Mouse (Mus musculus): ENCODE results near the gene Gm20538. TPM values are rescaled to one million over a fixed set of nuclear protein-coding genes. Genes with fewer than 3 reads are reported as not detected.

Gm20538 gene
- polyA plus RNA-seq, 1 experiment from 2014 or later: not detected

DNA sequence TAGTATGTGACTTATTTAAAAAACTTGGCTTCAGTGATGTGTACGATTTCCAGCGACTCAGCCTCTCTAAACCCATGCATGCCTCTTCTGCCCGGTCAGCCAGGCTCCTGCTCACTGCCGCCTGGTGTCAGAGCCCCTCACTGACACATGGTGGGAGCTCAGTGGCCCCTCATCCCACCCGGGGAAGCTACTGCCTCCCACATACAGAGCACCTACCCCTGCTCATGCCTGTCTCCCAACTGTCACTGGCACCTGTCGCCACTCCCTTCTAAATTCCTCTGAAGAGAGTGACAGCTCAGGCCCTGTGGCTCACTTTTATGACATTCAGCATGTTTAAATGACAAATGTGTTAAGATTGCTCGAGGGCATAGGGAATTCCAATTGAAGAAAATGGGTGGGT, 23.6 kb upstream of the Gm20538 start:
- peaks cover 41% of the 10 kb centered on the region for H3K36me3 ChIP-seq (ENCODE audit: control insufficient read depth, insufficient read depth, low read length)
- no peak overlapping the region for H3K4me2 ChIP-seq (ENCODE audit: low read length)
- ATAC-seq (no peak), DNase-seq (ENCODE audit: low spot score) (no peak)
- no peak overlapping the region for H3K4me3 ChIP-seq (ENCODE audit: low read depth, low read length)
- no peaks in the 10 kb centered on the region for H3K27me3 ChIP-seq (replicated peaks; ENCODE audit: control insufficient read depth, insufficient read depth, low read length)
- WGBS: 84% methylated on average over 7 of the region's 7 CpGs
- no peaks in the 10 kb centered on the region for H3K4me1 ChIP-seq (ENCODE audit: control insufficient read depth, insufficient read depth, low read length)
- H3K9ac ChIP-seq (ENCODE audit: low read length): no peak overlapping the region
- no peak overlapping the region for H3K27ac ChIP-seq (ENCODE audit: low read depth, low read length)
- H3K9me3 ChIP-seq (replicated peaks; ENCODE audit: control insufficient read depth, low read length): no peaks in the 10 kb centered on the region

DNA sequence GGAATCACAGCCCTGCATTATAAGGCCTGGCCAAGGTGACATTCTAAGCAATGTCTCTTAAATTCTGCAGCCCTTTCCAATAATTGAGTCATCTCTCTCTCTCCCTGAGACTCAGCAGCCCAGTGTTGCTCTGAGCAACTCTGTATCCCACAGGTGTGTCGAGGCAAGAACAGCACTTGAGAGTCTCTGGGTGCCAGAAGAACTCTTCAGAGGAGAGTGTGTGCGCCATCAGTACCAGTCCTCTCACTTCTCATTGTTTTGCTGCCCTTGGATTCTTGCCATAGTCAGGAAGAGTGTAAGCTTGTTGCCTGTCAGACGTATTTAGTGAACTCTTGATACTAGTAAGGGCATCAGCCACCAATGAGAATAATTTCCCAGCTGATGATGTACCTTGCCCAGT, 15.1 kb upstream of the Gm20538 start:
- H3K27me3 ChIP-seq (replicated peaks; ENCODE audit: control insufficient read depth, insufficient read depth, low read length): no peaks in the 10 kb centered on the region
- H3K9me3 ChIP-seq (replicated peaks; ENCODE audit: control insufficient read depth, low read length): no peaks in the 10 kb centered on the region
- no peak overlapping the region for H3K4me2 ChIP-seq (ENCODE audit: low read length)
- no peak overlapping the region for H3K9ac ChIP-seq (ENCODE audit: low read length)
- peaks cover 12% of the 10 kb centered on the region for H3K4me1 ChIP-seq (ENCODE audit: control insufficient read depth, insufficient read depth, low read length)
- no peak overlapping the region for H3K4me3 ChIP-seq (ENCODE audit: low read depth, low read length)
- peaks cover 87% of the 10 kb centered on the region for H3K36me3 ChIP-seq (ENCODE audit: control insufficient read depth, insufficient read depth, low read length)
- WGBS: 83% methylated on average over 3 of the region's 3 CpGs
- DNase-seq (ENCODE audit: low spot score) (no peak), ATAC-seq (no peak)
- H3K27ac ChIP-seq (ENCODE audit: low read depth, low read length): no peak overlapping the region

DNA sequence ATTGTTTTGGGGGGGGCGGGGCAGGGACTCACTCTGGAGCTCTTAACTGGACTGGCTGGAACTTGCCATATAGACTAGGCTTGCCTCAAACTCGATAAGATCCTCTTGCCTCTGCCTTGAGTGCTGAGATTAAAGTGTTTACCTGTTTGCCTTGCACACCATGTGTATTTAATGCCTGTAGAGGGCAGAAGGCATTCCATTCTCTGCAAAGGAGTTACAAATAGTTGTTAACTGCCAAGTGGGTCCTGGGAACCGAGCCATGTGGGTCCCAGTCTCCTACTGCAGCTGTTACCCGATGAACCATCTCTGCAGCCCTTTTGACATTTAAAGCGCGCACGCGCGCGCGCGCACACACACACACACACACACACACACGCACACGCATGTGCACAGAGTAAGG, 11.4 kb upstream of the Gm20538 start:
- H3K4me3 ChIP-seq (ENCODE audit: low read depth, low read length): no peak overlapping the region

DNA sequence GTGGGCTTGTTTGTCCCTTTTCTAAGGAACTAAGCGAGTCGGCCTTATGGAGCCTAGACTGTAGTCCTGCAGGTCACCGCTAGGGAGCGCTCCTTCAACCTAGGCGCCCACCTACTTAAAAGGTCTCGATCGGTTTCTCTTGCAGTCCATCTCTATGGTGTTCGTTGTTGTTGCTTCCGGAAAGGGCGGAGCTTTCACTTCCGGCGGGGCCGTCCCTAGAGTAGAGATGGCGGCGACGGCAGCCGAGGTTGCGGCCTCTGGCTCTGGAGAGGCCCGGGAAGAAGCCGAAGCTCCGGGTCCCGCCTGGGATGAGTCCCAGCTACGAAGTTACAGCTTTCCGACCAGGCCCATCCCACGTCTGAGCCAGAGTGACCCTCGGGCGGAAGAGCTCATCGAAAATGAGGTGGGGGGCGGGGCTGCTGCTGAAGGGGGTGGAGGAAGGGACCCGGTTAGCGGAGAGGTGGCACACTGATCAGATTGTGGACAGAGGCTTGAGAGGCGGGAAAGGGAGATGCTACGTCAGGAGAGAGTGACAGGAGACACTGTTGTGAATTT, 10.1 kb upstream of the Gm20538 start, which contains the start of gene Hif1an:
Gene Hif1an, plus strand, starts transcription at position 199 of the 555 bp plus-strand sequence.
- DNase-seq (ENCODE audit: low spot score) (peak; percentile 98), ATAC-seq (peak; percentile 99)
- H3K27me3 ChIP-seq (replicated peaks; ENCODE audit: control insufficient read depth, insufficient read depth, low read length): no peaks in the 10 kb centered on the region
- H3K9me3 ChIP-seq (replicated peaks; ENCODE audit: control insufficient read depth, low read length): no peaks in the 10 kb centered on the region
- peaks cover 12% of the 10 kb centered on the region for H3K4me1 ChIP-seq (ENCODE audit: control insufficient read depth, insufficient read depth, low read length)
- H3K4me2 ChIP-seq (ENCODE audit: low read length): peak within 1 kb of the TSS; percentile 65
- peak within 1 kb of the TSS; percentile 76 for H3K27ac ChIP-seq (ENCODE audit: low read depth, low read length)
- peak within 1 kb of the TSS; percentile 88 for H3K9ac ChIP-seq (ENCODE audit: low read length)
- WGBS: under 1% methylated on average over 33 of the region's 33 CpGs
- peaks cover 37% of the 10 kb centered on the region for H3K36me3 ChIP-seq (ENCODE audit: control insufficient read depth, insufficient read depth, low read length)
- H3K4me3 ChIP-seq (ENCODE audit: low read depth, low read length): peak within 1 kb of the TSS; percentile 79

More for the DNA sequence above, 11.4 kb upstream of the Gm20538 start:
- H3K9me3 ChIP-seq (replicated peaks; ENCODE audit: control insufficient read depth, low read length): no peaks in the 10 kb centered on the region
- 92% methylated on average over 14 of the region's 14 CpGs for WGBS
- peaks cover 12% of the 10 kb centered on the region for H3K4me1 ChIP-seq (ENCODE audit: control insufficient read depth, insufficient read depth, low read length)
- no peak overlapping the region for H3K27ac ChIP-seq (ENCODE audit: low read depth, low read length)
- peak overlapping the region; percentile 65; the same call in 1 of the 2 replicates for H3K4me2 ChIP-seq (ENCODE audit: low read length)
- peaks cover 50% of the 10 kb centered on the region for H3K36me3 ChIP-seq (ENCODE audit: control insufficient read depth, insufficient read depth, low read length)
- H3K9ac ChIP-seq (ENCODE audit: low read length): no peak overlapping the region
- ATAC-seq: no peak
- H3K27me3 ChIP-seq (replicated peaks; ENCODE audit: control insufficient read depth, insufficient read depth, low read length): no peaks in the 10 kb centered on the region
- no peak for DNase-seq (ENCODE audit: low spot score)

DNA sequence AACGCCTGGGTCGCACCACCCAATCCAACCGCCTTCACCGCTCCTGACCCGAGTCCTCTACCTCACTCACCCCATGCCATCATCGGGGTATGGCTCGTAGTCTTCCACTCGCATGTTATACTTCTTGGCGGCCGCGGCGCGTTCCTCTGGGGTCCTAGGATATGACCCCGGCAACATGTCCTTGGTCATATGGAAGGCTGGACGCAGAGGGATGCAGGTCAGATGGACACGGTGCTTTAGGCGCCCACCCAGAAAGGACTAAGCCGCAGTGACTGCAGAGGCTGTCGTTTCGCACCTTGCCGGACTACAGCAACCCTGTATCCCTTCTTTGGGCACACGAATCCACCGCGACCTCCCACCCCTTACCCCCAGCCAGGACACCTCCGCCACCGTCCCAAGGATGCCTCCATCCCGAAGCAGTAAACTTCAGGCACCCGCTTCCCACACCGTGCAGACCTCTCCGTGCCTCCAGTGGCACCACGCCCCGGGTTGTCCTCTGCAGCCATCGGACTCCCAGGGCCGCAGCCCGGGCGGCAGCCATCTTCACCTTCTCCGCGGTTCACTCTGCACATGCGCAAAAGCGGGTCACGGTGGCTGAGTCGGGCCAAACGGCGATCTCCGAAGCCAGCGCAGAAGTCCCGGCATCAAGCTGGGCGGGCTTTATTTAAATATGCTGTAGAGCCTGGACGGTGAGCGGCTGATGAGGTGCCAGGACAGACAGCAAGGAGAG, 2.4 kb upstream of the Gm20538 start, which contains the start of gene Ndufb8:
Gene Ndufb8, minus strand, starts transcription at position 580 of the 730 bp plus-strand sequence.
- Histone ChIP-seq H3K9ac (ENCODE audit: low read length) (peak within 1 kb of the TSS; percentile 92), H3K27me3 (replicated peaks; ENCODE audit: control insufficient read depth, insufficient read depth, low read length) (no peaks in the 10 kb centered on the region), H3K36me3 (ENCODE audit: control insufficient read depth, insufficient read depth, low read length) (peaks cover 35% of the 10 kb centered on the region), H3K9me3 (replicated peaks; ENCODE audit: control insufficient read depth, low read length) (no peaks in the 10 kb centered on the region), H3K4me1 (ENCODE audit: control insufficient read depth, insufficient read depth, low read length) (peaks cover 8% of the 10 kb centered on the region), H3K4me3 (ENCODE audit: low read depth, low read length) (peak within 1 kb of the TSS; percentile 79), H3K4me2 (ENCODE audit: low read length) (peak within 1 kb of the TSS; percentile 85), H3K27ac (ENCODE audit: low read depth, low read length) (peak within 1 kb of the TSS; percentile 44; the same call in 1 of the 2 replicates)
- WGBS: under 1% methylated on average over 50 of the region's 50 CpGs
- DNase-seq (ENCODE audit: low spot score) (peak; percentile 95), ATAC-seq (peak; percentile 90)

DNA sequence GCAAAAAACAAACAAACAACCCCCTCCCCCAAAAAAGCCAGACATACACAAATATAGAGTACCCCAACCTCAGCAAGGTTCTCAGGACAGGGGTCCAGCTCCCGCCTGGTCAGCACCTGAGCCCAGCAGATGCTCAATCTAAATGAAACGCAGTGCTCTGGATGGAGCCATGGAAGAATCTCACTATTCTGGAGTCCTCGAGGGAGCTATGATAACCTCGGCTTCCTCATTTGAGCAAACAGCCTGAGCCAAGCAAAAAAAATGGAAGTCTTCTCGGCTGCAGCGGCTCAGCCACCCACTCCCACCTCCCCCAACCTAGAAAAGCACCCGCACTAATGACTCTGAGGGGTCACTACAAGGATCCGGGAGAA, 1.8 kb upstream of the Gm20538 start:
- DNase-seq (ENCODE audit: low spot score) (no peak), ATAC-seq (peak; percentile 18; the same call in 1 of the 2 replicates)
- Histone ChIP-seq H3K9me3 (replicated peaks; ENCODE audit: control insufficient read depth, low read length) (no peaks in the 10 kb centered on the region), H3K4me2 (ENCODE audit: low read length) (peak overlapping the region; percentile 85), H3K9ac (ENCODE audit: low read length) (peak overlapping the region; percentile 92), H3K4me3 (ENCODE audit: low read depth, low read length) (peak overlapping the region; percentile 79), H3K4me1 (ENCODE audit: control insufficient read depth, insufficient read depth, low read length) (peaks cover 8% of the 10 kb centered on the region), H3K27ac (ENCODE audit: low read depth, low read length) (no peak overlapping the region), H3K27me3 (replicated peaks; ENCODE audit: control insufficient read depth, insufficient read depth, low read length) (no peaks in the 10 kb centered on the region), H3K36me3 (ENCODE audit: control insufficient read depth, insufficient read depth, low read length) (peaks cover 40% of the 10 kb centered on the region)
- WGBS: 4% methylated on average over 8 of the region's 8 CpGs

DNA sequence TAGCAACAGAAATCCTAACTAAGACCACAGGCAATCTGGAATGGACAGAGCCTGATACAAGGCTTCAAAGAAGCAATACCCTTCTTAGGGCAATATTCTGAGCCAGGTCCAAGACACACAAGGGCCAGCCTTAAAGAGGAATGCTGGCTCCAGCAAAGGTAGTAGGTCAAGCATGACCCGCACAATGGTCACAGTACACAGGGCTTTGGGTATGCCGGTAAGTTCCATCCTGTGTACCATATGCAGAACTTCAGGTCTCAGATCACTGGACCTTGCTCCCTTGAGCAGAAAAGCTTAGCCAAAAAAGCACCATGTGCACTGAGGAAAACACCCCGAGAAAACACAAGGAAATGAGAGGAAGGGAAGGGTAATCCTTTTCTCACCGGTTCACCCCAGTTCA, 655 bp upstream of the Gm20538 start:
- H3K36me3 ChIP-seq (ENCODE audit: control insufficient read depth, insufficient read depth, low read length): peaks cover 52% of the 10 kb centered on the region

DNA sequence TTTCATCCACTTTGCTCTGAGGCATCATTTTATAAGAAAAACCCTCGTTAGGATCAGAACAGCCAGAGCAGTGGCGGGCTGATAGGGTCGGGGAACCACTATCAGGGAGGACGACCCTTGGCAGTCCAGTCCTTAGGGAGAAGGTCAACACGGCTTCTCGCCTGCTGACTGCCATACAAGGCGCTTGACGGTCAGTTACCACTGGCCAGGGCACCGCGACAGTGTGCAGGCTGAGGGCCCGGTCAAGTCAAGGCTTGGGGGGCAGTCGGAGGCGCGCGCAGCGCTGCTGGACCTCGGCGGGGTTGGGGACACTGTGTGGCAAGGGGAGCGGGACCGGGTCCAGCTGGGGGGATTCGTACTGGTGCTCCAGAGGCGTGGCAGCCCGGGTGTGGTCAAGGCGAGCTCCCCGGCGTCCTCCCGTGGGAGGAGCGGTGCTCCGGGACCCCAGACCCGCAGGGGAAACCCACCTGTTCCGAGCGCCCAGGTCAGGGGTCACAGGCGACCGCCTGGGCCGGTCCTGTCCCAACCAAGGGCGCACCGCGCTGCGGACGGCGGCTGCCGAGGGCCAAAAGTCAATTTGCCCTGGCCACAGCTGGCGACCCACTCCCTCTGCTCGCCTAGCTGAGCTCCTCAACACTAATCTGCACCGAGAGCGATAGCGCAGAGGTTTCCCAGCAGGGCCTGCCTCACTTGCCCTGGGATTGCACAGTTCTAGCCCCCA, 7.2 kb downstream of the Gm20538 start, which contains the start of gene Sec31b:
Gene Sec31b, minus strand, starts transcription at position 544 of the 721 bp plus-strand sequence.
- Histone ChIP-seq H3K4me2 (ENCODE audit: low read length) (peak within 1 kb of the TSS; percentile 48), H3K9ac (ENCODE audit: low read length) (peak within 1 kb of the TSS; percentile 30), H3K4me1 (ENCODE audit: control insufficient read depth, insufficient read depth, low read length) (peaks cover 3% of the 10 kb centered on the region; the same call in 1 of the 2 replicates), H3K27me3 (replicated peaks; ENCODE audit: control insufficient read depth, insufficient read depth, low read length) (peaks cover 20% of the 10 kb centered on the region), H3K9me3 (replicated peaks; ENCODE audit: control insufficient read depth, low read length) (no peaks in the 10 kb centered on the region), H3K36me3 (ENCODE audit: control insufficient read depth, insufficient read depth, low read length) (peaks cover 23% of the 10 kb centered on the region), H3K27ac (ENCODE audit: low read depth, low read length) (no peak within 1 kb of the TSS), H3K4me3 (ENCODE audit: low read depth, low read length) (peak within 1 kb of the TSS; percentile 28)
- ATAC-seq: no peak
- WGBS: under 1% methylated on average over 47 of the region's 47 CpGs
- DNase-seq (ENCODE audit: low spot score): no peak

More for the DNA sequence above, 655 bp upstream of the Gm20538 start:
- Histone ChIP-seq H3K27me3 (replicated peaks; ENCODE audit: control insufficient read depth, insufficient read depth, low read length) (no peaks in the 10 kb centered on the region), H3K4me3 (ENCODE audit: low read depth, low read length) (no peak overlapping the region), H3K4me2 (ENCODE audit: low read length) (no peak overlapping the region), H3K9ac (ENCODE audit: low read length) (no peak overlapping the region), H3K9me3 (replicated peaks; ENCODE audit: control insufficient read depth, low read length) (no peaks in the 10 kb centered on the region), H3K4me1 (ENCODE audit: control insufficient read depth, insufficient read depth, low read length) (peaks cover 8% of the 10 kb centered on the region), H3K27ac (ENCODE audit: low read depth, low read length) (no peak overlapping the region)
- WGBS: 95% methylated on average over 4 of the region's 4 CpGs
- no peak for DNase-seq (ENCODE audit: low spot score)
- ATAC-seq: no peak
